Mouse (Mus musculus) bone marrow macrophage, adult 2 months (primary cell): ENCODE data around the gene Macrod2.

Experiments
- CTCF ChIP-seq: IDR thresholded peaks from 2 replicates; pipeline ENCODE4 v1.5.1; 2012; ENCODE audit warnings: low read depth, mild to moderate bottlenecking, low read length, moderate library complexity
- POLR2A ChIP-seq: IDR thresholded peaks from 2 replicates; pipeline ENCODE4 v1.6.1; 2012; ENCODE audit warnings: mild to moderate bottlenecking, low read depth, low read length, borderline replicate concordance

DNA sequence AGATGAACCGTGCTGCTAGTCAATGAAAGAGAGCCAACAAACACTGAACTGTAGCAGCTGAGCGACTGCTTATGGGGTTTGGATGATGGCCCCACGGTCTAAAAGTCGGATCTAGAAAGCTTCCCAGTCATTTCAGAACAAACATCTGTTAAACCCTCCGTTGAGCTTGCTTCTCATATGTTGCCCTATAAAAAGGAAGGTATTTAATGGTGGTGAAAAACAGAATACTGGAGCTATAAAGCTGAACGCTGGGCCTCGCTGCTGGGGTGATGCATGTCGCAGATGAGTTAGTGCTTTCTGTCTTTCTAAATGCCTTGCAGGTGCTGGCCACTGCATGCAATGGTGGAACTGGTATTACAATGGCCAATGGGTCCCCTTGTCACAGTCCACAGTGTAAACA lies 1278.3 kb downstream of the Macrod2 start:
- no peak for TF ChIP-seq CTCF
- TF ChIP-seq POLR2A, result no peak
